Mouse (Mus musculus): ENCODE measurements around the gene Grin2a. TPM values are rescaled to one million over a fixed set of nuclear protein-coding genes. Genes with fewer than 3 reads are reported as not detected.
A peak's percentile ranks its signal among the peaks of the same experiment; 100 is the strongest.

The Grin2a gene
- 100 to 1,000 TPM; 198 to 236 TPM for total RNA-seq (2021)
- long read RNA-seq, experiment 1, partial matches to known transcripts, result 0 of 22 reads
- long read RNA-seq, experiment 1, other reads (novel, unspliced or antisense), result 22 of 22 reads
- long read RNA-seq, experiment 2, partial matches to known transcripts, result 0 of 20 reads
- long read RNA-seq, experiment 2, other reads (novel, unspliced or antisense), result 20 of 20 reads

DNA sequence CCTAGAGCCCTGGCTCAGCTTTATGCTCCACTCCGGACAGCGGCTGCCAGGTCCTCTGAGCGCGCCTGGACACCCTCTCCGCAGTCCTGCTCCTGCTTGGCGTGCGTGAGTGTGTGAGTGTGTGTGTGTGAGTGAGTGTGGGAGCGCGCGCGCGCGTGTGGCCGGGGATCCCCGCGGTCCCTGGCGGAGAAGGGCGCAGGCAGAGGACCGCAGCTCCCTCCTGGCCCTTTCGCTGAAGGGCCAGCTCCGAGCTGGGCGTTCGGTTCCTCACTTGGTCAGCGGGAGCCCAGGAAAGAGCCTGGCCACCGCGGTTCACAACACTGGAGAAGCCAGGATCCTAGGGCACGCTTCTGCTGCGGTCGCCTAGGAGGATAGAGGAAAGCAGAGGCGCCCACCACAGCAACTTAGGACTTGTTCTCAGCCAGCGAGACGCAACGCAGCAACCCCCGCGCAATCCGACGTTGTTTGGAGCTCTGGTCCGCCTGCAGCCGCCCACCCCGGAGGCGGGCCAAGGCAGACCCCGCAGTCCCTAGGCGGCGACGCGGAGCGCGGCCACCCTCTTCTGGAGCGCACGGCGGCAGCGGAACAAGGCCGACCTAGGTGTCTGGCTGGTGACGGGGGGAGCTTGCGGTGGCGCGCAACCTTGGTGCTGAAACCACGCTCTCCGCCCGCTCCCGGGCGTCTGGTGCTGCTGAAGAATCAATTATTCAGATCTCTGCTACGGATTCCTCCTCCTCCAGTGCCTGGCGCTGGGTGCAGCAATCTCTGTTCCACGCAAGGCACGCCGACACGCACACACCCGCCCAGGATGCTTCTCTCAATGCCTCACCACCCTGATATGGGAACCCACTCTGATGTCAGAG, at the start of gene Grin2a:
Gene Grin2a (minus strand): TSS at position 610 of the 863 bp plus-strand sequence.
- intact Hi-C loops (cut with DNase I), result loop anchor here (1.0 to 10.0 kb wide), 4 partner anchors 68 to 986 kb away; no protein-coding TSS in a partner anchor
- DNase-seq (ENCODE audit: low spot score in 2 of 2), result peak; percentile 75 to 83

DNA sequence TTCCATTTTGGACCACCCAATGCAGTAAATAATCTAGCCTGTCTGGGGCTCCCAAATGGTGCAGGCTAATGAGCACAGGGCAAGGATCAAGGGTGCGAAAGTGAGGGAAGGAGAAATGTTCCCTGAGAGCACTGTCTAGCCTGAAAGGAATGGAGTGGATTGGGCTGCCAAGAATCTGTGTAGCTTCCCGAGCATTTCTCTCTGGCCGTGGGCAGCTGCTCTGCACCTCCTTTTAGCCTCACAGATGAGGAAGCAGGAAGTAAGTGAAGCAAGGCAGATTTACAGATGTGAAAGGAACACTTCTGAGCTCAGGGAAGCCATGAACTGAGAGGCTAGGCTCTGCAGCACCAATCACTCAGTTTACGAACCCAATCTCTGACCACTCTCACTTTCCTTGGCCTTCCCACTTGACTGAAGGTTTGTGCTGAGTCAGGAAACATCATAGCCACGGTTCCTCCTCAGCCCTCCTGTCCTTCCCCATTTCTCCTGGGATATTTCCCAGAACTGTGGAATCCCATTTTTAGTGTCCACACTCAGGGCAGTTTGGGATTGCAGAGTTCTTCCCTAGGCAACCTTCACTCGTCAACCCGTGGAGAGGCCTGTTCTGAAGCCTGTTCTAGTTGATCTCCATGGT, 40.3 kb upstream of the Grin2a start:
- intact Hi-C loops (cut with DNase I), result no loop called here
- no peak for DNase-seq (ENCODE audit: low spot score in 2 of 2)

DNA sequence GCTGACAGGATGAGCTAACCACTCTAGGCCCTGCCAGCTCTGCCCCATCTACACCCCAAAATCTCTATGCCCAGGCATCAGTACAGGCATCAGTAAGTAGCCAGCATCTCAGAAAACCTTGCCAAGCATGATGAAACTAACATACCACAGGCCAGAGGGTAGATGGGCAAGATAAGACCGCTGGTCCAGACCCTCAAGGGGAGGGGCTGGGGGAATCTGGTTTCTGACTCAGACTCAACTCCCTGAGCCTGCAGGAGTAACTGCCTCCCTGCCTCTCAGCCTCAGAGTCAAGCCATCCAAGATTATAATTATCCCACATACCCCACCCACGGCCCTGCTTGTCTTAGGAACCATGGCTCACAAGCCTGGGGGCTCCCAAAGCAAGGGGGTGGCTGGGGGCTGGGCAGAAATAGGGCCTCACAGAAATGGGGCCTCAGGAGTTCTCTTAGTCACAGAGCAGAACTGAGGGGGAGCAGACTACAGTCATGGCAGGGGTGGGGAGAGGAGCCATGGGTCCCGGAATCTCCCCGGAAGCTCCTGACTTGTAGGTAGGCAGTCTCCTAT, 38.1 kb upstream of the Grin2a start:
- intact Hi-C loops (cut with DNase I), result no loop called here
- peak; percentile 56 to 80 for DNase-seq (ENCODE audit: low spot score in 2 of 2)

DNA sequence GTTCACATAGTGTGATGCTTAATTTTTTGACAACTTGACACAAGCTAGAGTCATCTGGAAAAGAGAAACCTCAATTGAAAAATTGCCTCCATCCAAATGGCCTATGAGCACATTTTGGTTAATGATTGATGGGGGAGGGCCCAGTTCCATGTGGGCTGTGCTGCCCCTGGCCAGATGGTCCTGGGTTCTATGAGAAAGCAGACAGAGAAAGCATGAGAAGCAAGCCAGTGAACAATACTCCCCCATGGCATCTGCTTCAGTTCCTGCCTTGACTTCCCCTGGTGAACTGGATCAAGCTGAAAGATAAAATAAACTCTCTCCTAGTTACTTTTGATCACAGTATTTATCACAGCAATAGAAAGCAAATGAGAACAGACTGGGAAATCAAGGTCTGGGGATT, 36.5 kb upstream of the Grin2a start:
- intact Hi-C loops (cut with DNase I), result no loop called here
- no peak for DNase-seq (ENCODE audit: low spot score in 2 of 2)

DNA sequence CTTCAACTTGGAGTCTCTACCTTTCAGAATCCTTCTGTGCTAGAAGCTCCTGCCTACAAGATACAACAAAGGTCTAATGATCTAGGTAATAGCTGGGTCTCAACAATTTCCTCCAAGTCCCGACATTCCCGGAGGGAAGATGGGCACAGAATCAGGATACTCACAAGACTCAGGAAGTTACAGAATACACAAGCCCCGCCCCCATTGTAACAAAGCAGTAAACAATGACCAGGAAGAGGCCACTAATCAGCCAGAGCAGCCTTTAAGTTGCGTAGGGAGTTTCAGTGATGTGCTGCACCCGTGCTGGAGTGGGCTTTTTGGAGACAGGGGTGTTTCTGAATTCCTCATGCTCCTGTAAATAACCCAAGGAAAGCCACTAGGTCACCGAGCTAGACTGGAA, 31.4 kb upstream of the Grin2a start:
- intact Hi-C loops (cut with DNase I), result no loop called here
- DNase-seq (ENCODE audit: low spot score in 2 of 2), result no peak

DNA sequence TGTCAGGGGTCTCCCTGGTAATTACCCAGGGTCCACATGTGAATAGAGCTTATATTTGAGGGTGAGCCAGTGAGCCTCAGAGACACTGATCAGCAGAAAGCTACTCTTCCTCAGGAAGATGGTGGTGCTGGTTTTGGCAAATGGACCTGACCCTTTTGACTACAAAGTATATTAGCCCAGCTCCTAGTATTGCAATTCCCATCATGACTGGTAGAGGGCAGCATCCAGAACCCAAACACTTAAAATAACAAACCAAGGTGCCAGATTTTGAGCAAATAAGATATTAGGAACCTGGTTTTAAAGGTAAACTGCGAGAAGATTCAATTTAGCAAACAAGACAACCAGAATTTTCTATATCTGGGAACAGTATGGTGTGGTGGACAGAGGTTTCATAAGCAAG, 14.4 kb upstream of the Grin2a start:
- intact Hi-C loops (cut with DNase I), result no loop called here
- no peak for DNase-seq (ENCODE audit: low spot score in 2 of 2)

DNA sequence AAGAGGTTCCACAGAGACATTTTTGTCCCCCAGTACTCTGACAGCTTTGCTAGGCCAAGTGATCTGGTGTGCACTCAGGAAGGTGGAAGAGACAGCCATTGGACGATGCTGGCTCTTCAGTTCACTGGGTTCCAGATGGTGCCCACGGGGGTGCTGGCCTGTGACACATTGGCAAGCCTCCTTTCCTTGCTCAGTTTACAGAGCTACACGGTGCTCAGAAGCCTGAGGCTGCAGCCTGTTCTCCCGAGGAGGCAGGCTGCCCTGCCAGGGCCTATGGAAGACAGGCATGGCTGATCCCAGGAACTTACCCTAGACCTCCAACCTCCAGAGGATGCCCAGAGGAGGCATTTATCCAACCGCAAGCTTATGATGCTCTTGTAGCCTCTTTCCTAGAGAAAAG, 10.2 kb upstream of the Grin2a start:
- no peak for DNase-seq (ENCODE audit: low spot score in 2 of 2)

DNA sequence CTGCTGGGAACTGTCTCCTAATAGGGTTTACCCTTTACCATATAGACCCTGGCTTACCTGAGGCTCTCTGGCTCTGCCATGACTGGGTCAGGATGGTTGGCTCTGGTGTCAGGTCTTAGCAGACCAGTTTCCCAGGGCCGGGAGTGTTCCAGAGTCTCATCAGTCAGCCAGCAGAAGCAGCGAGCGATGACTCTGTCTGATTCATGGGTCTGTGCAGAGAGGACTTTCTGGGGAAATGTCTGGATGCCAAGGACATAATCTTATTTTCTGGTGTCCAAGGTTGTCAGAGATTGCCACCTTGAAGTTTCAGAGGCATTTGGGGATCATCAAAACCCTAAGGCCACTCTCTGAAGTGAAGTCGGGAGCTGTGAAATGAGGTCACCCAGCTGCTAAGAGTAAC, 8.7 kb upstream of the Grin2a start:
- intact Hi-C loops (cut with DNase I), result no loop called here
- no peak for DNase-seq (ENCODE audit: low spot score in 2 of 2)

More for the DNA sequence above, 10.2 kb upstream of the Grin2a start:
- intact Hi-C loops (cut with DNase I), result no loop called here

DNA sequence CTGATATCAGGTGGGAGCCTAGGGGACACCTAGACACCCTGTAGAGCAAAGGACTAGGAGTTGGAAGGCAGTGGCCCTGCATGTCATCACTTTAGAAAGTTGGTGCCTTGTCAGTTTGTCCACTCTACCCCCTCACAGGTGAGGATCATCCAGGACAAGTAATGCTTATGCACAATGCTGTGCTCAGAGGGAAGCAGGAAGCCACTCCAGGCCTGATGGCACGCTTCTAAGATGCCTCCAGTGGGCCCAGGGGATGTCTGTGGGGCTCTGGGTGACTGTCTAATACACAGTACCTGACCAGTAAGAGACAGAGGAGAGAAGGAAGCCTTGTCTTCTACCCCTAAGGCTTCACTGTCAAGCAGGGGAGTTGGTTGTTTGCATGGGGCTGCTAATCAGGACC, 7.6 kb upstream of the Grin2a start:
- intact Hi-C loops (cut with DNase I), result no loop called here
- DNase-seq (ENCODE audit: low spot score in 2 of 2), result no peak

DNA sequence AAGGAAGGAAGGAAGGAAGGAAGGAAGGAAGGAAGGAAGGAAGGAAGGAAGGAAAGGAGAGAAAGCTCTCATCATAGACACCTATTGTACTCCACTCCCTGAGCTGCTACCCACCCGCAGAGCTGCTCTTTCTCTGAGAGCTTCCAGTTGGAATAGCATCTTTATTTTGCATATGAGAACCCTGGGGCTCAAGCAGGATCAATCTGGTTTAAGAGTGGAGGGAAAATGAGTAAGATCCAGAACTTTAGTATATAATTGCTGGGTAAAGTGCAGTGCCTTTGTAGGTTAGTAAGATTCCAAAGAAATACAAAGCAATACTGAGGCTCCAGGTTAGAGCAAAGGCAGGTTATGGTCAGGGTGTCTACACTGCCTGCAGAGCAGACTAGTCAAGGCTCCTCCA, 6.2 kb upstream of the Grin2a start:
- no peak for DNase-seq (ENCODE audit: low spot score in 2 of 2)
- intact Hi-C loops (cut with DNase I), result no loop called here

DNA sequence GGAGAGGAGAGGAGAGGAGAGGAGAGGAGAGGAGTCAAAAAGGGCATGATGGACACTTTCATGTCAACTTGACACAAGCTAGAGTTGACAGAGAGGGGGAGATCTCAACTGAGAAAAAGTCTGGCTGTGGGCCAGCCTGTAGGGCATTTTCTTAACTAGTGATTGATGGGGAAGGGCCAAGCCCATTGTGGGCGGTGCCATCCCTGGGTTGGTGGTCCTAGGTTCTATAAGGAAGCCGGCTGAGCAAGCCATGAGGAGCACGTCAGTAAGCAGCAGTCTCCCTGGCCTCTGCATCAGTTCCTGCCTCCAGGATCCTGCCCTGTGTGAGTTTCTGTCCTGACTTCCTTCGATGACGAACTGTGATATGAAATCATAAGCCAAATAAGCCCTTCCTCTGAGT, 4.6 kb upstream of the Grin2a start:
- intact Hi-C loops (cut with DNase I), result loop anchor here (10.0 kb wide), 1 partner anchor 715 kb away; no protein-coding TSS in a partner anchor
- no peak for DNase-seq (ENCODE audit: low spot score in 2 of 2)

DNA sequence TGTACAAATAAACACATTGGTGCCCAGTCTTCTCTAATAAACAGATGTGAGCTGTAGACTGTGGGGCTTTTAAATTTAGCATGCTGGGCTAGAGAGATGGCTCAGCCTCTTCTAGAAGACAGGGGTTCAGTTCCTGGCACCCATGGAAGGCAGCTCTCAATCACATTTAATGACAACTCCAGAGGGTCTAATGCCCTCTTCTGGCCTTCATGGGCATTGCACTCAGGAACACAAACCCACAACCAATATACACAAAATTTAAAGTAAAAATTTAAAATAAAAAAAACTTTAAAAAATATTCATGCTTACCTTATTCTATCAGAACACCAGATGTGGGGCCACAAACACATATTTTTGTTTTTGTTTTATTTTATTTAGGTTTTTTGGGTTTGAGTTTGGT, 2.6 kb upstream of the Grin2a start:
- no peak for DNase-seq (ENCODE audit: low spot score in 2 of 2)
- intact Hi-C loops (cut with DNase I), result loop anchor here (10.0 kb wide), 1 partner anchor 713 kb away; no protein-coding TSS in a partner anchor

DNA sequence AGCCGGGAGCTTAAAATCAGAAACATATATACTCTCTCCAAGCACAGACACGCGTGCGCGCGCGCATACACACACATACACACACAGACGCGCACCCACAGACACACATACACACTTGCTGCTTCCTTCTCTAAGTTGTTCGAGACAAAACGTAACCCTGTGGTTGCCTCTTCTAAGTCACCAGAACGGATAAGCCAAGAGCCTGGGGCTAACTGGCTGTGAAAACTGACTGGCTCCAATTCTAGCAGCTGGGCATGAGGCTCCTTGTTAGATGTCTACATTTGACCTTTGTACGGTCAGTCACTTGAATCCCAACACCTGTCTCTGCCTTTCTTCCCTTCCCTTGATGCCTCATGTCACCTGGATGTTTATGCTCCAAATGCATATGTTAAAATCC, 452 bp upstream of the Grin2a start:
- no peak for DNase-seq (ENCODE audit: low spot score in 2 of 2)
- intact Hi-C loops (cut with DNase I), result loop anchor here (1.0 to 10.0 kb wide), 2 partner anchors 67 to 711 kb away; no protein-coding TSS in a partner anchor

DNA sequence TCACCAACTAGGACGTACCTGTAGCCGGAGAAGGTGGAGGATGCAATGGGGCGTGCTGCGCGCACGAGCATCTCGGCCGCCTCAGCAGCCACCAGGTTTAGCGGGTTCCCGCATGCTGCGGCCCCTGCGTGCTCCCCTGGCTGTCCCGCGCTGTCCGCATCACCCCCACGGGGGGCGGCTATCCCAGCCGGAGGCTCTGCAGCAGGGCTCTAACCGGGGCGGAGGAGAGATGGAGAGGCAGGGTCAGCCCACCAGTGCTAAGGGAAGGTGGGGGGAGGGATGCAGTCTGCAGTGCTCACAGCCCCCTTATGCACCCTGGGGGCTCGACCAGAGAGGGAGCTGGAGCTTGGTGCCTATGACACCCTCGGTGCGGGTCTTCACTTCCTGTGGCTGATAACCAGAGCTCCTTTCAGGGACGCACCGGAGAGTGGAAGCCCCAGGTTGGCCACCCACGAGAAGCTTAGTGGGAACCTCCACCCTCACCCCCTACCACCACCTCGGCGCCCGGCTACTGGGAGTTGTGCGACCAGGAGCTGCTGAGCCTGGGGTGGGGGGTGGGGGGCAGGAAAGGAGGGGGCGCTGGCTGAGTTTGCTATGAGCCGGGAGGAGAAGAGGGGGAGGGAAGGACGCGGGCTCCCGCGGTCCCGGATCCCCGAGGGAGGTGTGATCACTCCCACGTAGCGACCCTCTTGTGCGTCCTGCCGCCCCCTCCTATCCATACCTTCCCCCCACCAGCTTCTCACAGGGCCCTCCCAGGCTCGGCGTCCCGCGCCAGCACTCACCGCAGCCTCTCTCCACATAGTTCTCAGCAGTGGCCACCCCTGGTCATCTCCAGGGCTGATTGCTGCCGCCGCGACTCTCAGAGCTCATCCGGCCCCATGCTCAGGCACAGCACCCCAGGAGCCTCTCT, 1.1 kb downstream of the Grin2a start:
- peak; percentile 69 to 70 for DNase-seq (ENCODE audit: low spot score in 2 of 2)
- intact Hi-C loops (cut with DNase I), result loop anchor here (1.0 to 10.0 kb wide), 3 partner anchors 237 to 985 kb away; no protein-coding TSS in a partner anchor

DNA sequence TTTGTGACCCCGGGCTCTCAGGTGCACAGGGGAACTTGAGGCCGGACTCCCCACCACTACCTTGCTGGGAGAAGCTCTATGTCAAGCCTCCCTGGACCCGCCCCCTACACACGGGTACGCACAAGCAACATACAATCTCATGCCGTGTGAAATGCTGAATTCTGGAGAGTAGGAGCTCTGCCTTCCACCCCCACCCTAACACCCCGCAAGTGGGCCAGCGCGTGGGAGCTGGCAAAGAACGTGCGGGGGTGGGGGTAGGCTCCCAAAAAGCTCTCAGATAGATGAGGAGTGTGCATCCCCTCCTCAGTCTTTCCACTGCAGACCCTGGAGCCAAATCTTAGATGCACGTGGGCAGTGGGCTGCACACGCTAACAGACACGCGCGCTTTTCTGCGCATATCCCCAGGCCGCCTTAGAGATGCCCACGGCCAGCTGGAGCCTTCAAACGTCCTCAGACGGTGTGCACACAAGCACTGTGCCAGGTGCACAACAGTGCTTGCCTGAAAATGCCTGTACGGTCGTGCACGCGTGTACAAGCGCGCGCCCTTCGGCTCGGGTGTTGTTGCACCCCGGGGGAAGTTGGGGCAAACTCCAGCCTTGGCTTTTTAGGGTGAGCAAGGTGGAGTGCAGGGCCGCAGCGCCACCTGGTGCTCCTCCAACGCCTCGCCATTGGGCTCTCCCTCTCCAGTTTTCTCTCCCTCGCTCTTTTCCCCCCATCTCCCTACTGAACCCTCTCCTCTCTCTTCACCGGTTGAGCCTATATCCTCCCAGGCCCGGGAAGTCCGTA, 1.9 kb downstream of the Grin2a start:
- intact Hi-C loops (cut with DNase I), result loop anchor here (1.0 to 10.0 kb wide), 4 partner anchors 236 to 1111 kb away; no protein-coding TSS in a partner anchor
- peak; percentile 77 to 80 for DNase-seq (ENCODE audit: low spot score in 2 of 2)

DNA sequence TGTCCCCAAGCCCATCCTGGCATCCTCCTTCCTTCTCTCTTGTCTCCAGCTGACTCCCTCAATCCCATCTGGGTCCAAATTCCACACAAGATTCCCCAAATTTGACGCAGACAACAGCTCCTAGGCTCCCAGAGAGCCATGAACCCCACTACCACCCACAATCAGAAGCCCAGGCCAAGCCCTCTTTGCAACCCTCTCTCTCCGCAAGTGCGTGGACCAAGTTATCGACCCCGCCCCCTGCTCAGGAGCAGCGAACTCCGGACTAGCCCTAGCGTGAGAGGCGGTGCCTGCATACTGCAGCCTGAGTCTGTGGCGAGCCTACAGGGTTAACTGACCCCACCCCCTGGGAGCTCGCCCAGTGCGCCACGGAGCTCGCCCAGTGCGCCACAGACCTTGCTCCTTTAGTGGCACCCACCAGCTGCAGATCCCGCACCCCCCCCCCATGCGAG, 2.6 kb downstream of the Grin2a start:
- intact Hi-C loops (cut with DNase I), result loop anchor here (2.0 to 10.0 kb wide), 3 partner anchors 235 to 1110 kb away; no protein-coding TSS in a partner anchor
- DNase-seq (ENCODE audit: low spot score in 2 of 2), result no peak

DNA sequence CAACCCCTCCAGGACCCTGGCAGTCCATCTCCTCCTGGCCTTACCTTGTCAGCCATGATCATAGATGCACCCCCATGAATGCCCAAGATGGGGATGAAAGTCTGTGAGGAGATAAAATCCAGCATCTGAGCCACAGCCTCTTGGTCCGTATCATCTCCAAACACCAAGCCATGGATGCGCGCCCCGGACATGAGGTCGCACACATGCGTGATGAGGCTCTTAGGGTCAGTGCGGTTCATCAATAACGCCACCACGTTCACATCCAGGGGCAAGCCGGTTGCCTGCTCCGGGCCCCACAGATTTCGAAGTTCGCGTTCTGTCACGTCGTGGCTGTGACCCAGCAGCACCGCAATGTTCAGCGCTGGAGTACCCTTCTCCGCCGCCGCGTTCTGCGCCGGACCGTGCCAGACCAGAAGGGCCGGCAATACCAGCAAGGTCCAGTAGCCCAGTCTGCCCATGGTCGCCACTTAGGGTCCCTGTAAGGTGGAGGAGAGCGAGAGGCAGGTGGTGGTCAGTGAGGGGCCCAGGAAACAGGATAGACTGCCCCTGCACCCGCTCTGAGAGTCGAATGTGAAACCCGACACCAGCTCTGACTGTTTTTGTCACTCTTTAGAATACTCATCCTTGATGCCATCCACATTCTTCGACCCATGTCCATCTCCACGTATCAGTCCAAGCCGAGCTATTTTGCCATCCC, 3.1 kb downstream of the Grin2a start:
- DNase-seq (ENCODE audit: low spot score in 2 of 2), result no peak

More for the DNA sequence above, 3.1 kb downstream of the Grin2a start:
- intact Hi-C loops (cut with DNase I), result loop anchor here (2.0 to 10.0 kb wide), 3 partner anchors 235 to 1109 kb away; no protein-coding TSS in a partner anchor

Measured in left cerebral cortex, postnatal 14 days (tissue).